Mouse (Mus musculus): Measurements from ENCODE around the gene Pgpep1.

GRCm38 (mm10) chr8:70614469-70614868 is 45.7 kb downstream of the Pgpep1 start:
- TF ChIP-seq CTCF (IDR thresholded peaks at IDR 0.05; ENCODE audit: control insufficient read depth, insufficient read depth, insufficient read length): no peak
- TF ChIP-seq CEBPB (IDR thresholded peaks at IDR 0.05; ENCODE audit: low read depth): no peak
- no peak for TF ChIP-seq MYOG (IDR thresholded peaks at IDR 0.05; ENCODE audit: control insufficient read depth, extremely low read depth, insufficient read length)
- no peak for TF ChIP-seq USF1 (IDR thresholded peaks at IDR 0.05; ENCODE audit: low read depth)

Measured in C2C12 (cell line).